Mouse (Mus musculus) embryonic facial prominence, embryonic 15.5 days (tissue): Measurements from ENCODE around the gene Ano9. TPM values are rescaled to one million over a fixed set of nuclear protein-coding genes. Genes with fewer than 3 reads are reported as not detected.

Experiments used
- ATAC-seq: fragments of 200-750 bp; cut with Nextera tagmentation; 2 replicates; pipeline ENCODE4 v1.8.0; 2017; ENCODE audit warnings: low read depth, moderate TSS enrichment; ENCODE audit not compliant: insufficient number of reproducible peaks, low FRiP score, low TSS enrichment
- H3K27ac ChIP-seq: fragments of 300-500 bp; sonication (generic); replicated peaks from 2 replicates; pipeline ENCODE4 v1.5.1; 2015; ENCODE audit warnings: mild to moderate bottlenecking, inconsistent platforms
- H3K27me3 ChIP-seq: fragments of 300-500 bp; sonication (generic); 2 replicates; pipeline ENCODE4 v1.6.1; 2015; ENCODE audit warnings: inconsistent platforms
- H3K36me3 ChIP-seq: fragments of 300-500 bp; sonication (generic); 2 replicates; pipeline ENCODE4 v1.6.1; 2015; ENCODE audit warnings: mild to moderate bottlenecking, inconsistent platforms
- H3K4me1 ChIP-seq: fragments of 300-500 bp; sonication (generic); 2 replicates; pipeline ENCODE4 v1.6.1; 2015; ENCODE audit warnings: inconsistent platforms
- H3K4me2 ChIP-seq: fragments of 300-500 bp; sonication (generic); replicated peaks from 2 replicates; pipeline ENCODE4 v1.6.1; 2015; ENCODE audit warnings: mild to moderate bottlenecking, inconsistent platforms
- H3K4me3 ChIP-seq: fragments of 300-500 bp; sonication (generic); replicated peaks from 2 replicates; pipeline ENCODE4 v1.5.1; 2015; ENCODE audit warnings: mild to moderate bottlenecking, inconsistent platforms
- H3K9ac ChIP-seq: fragments of 300-500 bp; sonication (generic); 2 replicates; pipeline ENCODE4 v1.6.1; 2015; ENCODE audit warnings: inconsistent platforms
- H3K9me3 ChIP-seq: fragments of 300-500 bp; sonication (generic); replicated peaks from 2 replicates; pipeline ENCODE4 v1.6.1; 2016; ENCODE audit warnings: inconsistent platforms
- WGBS: fragments of 180-500 bp; shearing (Covaris S2); methylation state at CpG from one replicate; pipeline ENCODE4 v1.1.7; 2015; 5-methylcytosine and 5-hydroxymethylcytosine counted together
- polyA plus RNA-seq: library from polyadenylated mRNA; unstranded; fragments of >200 nt; fragmentation: Nextera tagmentation; extraction: Ambion mirVana; gene quantifications from 2 replicates; pipeline ENCODE4 v1.2.1, GENCODE M21; 2015

The Ano9 gene
- polyA plus RNA-seq, 1 experiment from 2014 or later = 20.7 TPM

DNA sequence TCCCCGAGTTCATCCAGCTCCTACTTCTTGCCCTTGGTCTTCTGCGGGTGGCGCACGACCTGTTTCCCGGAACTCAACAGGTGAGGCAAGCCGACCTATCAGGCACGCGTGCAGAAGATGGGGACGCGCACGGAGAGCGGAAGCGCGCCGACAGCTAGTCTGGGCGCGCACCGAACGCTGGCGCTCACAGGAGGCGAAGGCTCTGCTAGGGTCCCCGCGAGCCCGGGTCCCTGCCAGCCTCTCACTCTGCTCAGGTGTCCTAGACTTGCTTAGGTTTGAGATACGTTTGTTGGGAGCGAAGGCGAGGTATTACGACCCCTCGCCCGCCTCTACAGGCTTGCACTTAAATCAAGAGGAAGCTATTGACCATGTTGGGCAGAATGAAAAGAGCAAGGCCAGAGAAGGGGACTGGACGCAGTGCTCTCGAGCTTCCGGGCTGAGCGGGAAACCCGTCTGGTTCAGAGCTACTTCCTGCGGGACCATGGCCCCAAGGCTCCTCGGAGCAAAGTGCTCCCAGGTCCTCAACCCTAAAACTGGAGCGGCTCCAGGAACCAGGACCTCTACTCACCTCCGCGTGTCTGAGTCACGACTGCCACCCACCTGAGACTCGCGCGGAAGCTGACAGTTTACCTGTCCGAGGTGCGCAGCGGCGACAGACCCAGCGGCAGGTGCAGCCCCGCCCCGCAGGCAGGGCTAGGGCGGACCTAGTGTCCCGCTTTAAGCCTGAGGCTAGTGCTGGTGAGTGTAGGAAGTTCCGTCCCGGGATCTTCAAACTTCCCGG lies 17.5 kb downstream of the Ano9 start, which contains the start of gene Sigirr:
TSS of gene Sigirr (minus strand) at position 662 of the 781 bp plus-strand sequence.
- Histone ChIP-seq H3K27me3 (peaks cover 34% of the 10 kb centered on the region), H3K4me1 (peaks cover 18% of the 10 kb centered on the region), H3K4me3 (peak within 1 kb of the TSS; percentile 42), H3K4me2 (peak within 1 kb of the TSS; percentile 71), H3K27ac (no peak within 1 kb of the TSS), H3K9me3 (no peaks in the 10 kb centered on the region), H3K9ac (0 out of 2 replicates have a peak within 1 kb of the TSS, but pooled peaks have one; percentile 4), H3K36me3 (no peaks in the 10 kb centered on the region)
- 1% methylated on average over 56 of the region's 56 CpGs for WGBS
- no peak for ATAC-seq

DNA sequence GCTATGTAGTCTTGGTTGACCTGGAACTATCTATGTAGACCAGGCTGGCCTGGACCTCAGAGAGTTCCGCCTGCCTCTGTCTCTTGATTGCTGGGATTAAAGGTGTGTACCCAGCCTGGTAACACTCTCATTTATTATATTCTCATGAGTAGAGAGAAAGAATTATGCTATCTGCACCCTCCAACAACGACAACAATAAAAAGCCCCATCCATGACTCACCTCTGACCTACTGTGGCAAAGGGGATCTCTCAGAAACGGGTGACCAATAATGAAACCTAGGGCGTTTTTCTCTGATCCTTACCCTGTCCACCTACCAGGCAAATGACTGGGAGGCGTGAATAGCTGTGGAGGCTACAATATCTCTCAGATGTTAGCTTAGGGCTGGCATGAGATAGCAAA lies 20.4 kb downstream of the Ano9 start:
- no peak overlapping the region for H3K4me2 ChIP-seq
- H3K4me1 ChIP-seq = peaks cover 25% of the 10 kb centered on the region
- ATAC-seq = no peak
- peaks cover 34% of the 10 kb centered on the region for H3K27me3 ChIP-seq
- no peak overlapping the region for H3K9ac ChIP-seq
- H3K36me3 ChIP-seq = no peaks in the 10 kb centered on the region
- H3K4me3 ChIP-seq = no peak overlapping the region
- H3K9me3 ChIP-seq = no peaks in the 10 kb centered on the region
- WGBS = 82% methylated on average over 5 of the region's 5 CpGs
- no peak overlapping the region for H3K27ac ChIP-seq

DNA sequence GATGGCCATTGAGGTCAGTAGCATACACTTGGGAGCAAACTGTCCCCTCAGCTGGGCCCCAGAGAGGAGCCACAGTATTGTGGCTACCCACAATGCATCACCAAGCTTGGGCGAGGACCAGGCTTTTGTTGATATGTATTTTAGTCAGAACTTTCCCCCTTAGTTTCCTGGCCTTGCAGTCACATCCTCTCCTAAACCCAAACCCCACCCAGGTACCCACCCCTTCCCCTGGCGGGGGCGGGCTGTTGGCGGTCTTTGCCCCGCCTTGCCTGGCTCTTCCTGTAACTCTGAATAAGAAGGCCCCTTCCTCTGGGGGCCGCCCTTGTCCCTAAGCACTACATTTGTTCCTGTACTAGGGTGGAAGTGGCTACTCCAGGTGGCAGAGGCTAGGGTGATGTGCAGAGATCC lies 21.0 kb downstream of the Ano9 start:
- ATAC-seq = no peak
- Histone ChIP-seq H3K9me3 (no peaks in the 10 kb centered on the region), H3K27ac (no peak overlapping the region), H3K4me2 (no peak overlapping the region), H3K36me3 (no peaks in the 10 kb centered on the region), H3K4me1 (peaks cover 28% of the 10 kb centered on the region), H3K4me3 (no peak overlapping the region), H3K9ac (no peak overlapping the region), H3K27me3 (peaks cover 32% of the 10 kb centered on the region)
- 38% methylated on average over 6 of the region's 6 CpGs for WGBS

DNA sequence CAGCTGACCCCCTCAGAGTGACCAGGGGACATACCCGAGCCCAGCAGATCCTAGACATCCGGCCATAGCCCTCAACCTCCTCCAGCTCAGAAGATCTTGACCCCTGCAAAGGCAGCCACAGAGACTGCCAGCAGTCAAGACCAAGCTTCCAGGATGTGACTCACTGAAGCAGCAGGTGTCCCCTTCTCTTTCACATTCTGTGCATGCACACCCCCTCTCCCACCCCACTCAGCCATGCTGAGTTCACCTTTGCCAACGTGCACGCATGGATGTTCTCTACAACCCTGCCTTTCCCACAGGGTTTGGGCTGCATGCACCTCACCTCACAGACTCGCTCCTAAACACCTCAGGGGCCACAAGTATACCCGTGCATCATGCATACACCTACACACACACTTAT lies 21.6 kb downstream of the Ano9 start:
- H3K9ac ChIP-seq = no peak overlapping the region
- peaks cover 28% of the 10 kb centered on the region for H3K27me3 ChIP-seq
- no peaks in the 10 kb centered on the region for H3K36me3 ChIP-seq
- ATAC-seq = no peak
- no peak overlapping the region for H3K4me3 ChIP-seq
- H3K4me1 ChIP-seq = peaks cover 28% of the 10 kb centered on the region
- no peaks in the 10 kb centered on the region for H3K9me3 ChIP-seq
- no peak overlapping the region for H3K4me2 ChIP-seq
- WGBS = 80% methylated on average over 6 of the region's 6 CpGs
- H3K27ac ChIP-seq = no peak overlapping the region

GRCm38 (mm10) chr7:141094487-141095205 lies 23.0 kb downstream of the Ano9 start:
- Histone ChIP-seq H3K4me2 (no peak overlapping the region), H3K4me1 (peaks cover 19% of the 10 kb centered on the region), H3K9ac (no peak overlapping the region), H3K36me3 (no peaks in the 10 kb centered on the region), H3K9me3 (no peaks in the 10 kb centered on the region), H3K27me3 (peaks cover 17% of the 10 kb centered on the region), H3K4me3 (no peak overlapping the region), H3K27ac (no peak overlapping the region)
- WGBS = 54% methylated on average over 15 of the region's 15 CpGs
- ATAC-seq = no peak

- Histone ChIP-seq H3K9me3 (no peaks in the 10 kb centered on the region), H3K4me3 (no peak overlapping the region), H3K27me3 (peaks cover 20% of the 10 kb centered on the region), H3K4me2 (no peak overlapping the region), H3K27ac (no peak overlapping the region), H3K4me1 (peaks cover 17% of the 10 kb centered on the region), H3K9ac (no peak overlapping the region), H3K36me3 (no peaks in the 10 kb centered on the region)
- 88% methylated on average over 6 of the region's 6 CpGs for WGBS
- ATAC-seq = no peak
Measured at GRCm38 (mm10) chr7:141093950-141094349, 23.7 kb downstream of the Ano9 start.

DNA sequence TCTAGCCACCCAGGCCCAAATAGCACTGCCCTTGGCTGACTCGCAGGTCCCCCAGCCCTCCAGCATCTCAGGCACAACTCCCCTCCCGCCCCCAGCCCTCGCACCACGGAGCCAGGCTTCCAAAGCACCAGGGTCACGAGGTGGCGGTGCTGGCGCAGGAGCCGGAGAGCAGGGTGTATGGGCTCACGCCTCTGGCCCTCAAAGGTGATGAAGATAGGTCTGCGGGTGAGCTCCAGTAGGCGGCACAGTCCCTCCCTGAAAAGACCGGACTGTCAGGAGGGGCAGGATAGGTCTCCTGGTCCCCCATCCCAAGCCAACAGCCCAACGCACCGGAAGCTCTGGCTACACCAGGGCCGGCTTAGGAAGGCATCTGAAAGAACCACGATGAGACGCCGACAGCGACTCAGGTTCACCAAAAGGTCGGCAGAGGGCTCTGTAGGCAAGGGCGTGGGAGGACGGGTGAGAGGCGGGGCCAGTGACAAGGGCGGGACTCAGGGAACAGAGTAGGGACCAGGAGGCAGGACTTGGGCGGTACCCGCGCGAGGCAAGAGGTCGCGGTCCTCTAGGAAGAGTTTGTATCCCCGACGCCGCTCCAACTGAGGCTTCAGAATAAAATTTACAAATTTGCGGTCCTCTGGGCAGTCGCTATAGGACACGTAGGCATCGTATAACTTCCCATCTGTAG lies 25.4 kb downstream of the Ano9 start:
- Histone ChIP-seq H3K4me1 (peaks cover 29% of the 10 kb centered on the region), H3K9me3 (no peaks in the 10 kb centered on the region), H3K4me3 (peak overlapping the region; percentile 22), H3K9ac (no peak overlapping the region), H3K27ac (no peak overlapping the region), H3K36me3 (no peaks in the 10 kb centered on the region), H3K27me3 (peaks cover 17% of the 10 kb centered on the region), H3K4me2 (peak overlapping the region; percentile 46)
- WGBS = 7% methylated on average over 37 of the region's 37 CpGs
- peak; percentile 80 for ATAC-seq

DNA sequence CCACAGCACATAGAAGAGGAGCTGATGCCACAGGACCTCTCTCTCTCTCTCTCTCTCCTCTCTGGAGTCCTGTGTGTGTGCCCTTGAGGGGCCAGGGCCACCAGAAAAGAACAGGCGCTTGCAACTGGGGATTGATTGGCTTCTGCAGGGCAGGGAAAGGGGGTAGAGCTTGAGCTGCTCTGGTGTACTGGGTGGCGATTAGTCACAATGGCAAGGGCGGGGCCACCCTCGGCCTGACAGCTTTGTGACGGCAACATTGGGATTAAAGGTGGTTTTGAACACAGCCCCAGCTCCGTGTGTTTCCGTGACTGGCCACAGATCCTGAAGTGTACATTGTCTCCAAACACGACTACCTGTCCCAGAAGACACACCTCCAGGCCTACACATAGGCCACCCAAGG lies 27.4 kb downstream of the Ano9 start:
- Histone ChIP-seq H3K27me3 (peaks cover 17% of the 10 kb centered on the region), H3K27ac (no peak overlapping the region), H3K9ac (no peak overlapping the region), H3K4me2 (no peak overlapping the region), H3K4me3 (no peak overlapping the region), H3K9me3 (no peaks in the 10 kb centered on the region), H3K4me1 (peaks cover 24% of the 10 kb centered on the region), H3K36me3 (no peaks in the 10 kb centered on the region)
- 56% methylated on average over 8 of the region's 8 CpGs for WGBS
- ATAC-seq = no peak

GRCm38 (mm10) chr7:141088473-141088872 lies 29.1 kb downstream of the Ano9 start:
- H3K4me2 ChIP-seq = no peak overlapping the region
- 18% methylated on average over 18 of the region's 18 CpGs for WGBS

GRCm38 (mm10) chr7:141087894-141088293 lies 29.7 kb downstream of the Ano9 start:
- Histone ChIP-seq H3K9ac (no peak overlapping the region), H3K4me3 (no peak overlapping the region), H3K36me3 (peaks cover 3% of the 10 kb centered on the region; the same call in 1 of the 2 replicates), H3K27me3 (peaks cover 17% of the 10 kb centered on the region), H3K27ac (no peak overlapping the region), H3K4me1 (peaks cover 24% of the 10 kb centered on the region), H3K9me3 (no peaks in the 10 kb centered on the region), H3K4me2 (no peak overlapping the region)
- ATAC-seq = no peak
- WGBS = 28% methylated on average over 8 of the region's 8 CpGs

More at GRCm38 (mm10) chr7:141088473-141088872, 29.1 kb downstream of the Ano9 start:
- H3K27ac ChIP-seq = no peak overlapping the region
- ATAC-seq = no peak
- no peak overlapping the region for H3K4me3 ChIP-seq
- H3K9ac ChIP-seq = no peak overlapping the region
- peaks cover 24% of the 10 kb centered on the region for H3K4me1 ChIP-seq
- H3K36me3 ChIP-seq = no peaks in the 10 kb centered on the region
- H3K27me3 ChIP-seq = peaks cover 17% of the 10 kb centered on the region
- no peaks in the 10 kb centered on the region for H3K9me3 ChIP-seq
